Mouse (Mus musculus) midbrain, embryonic 10.5 days (tissue): ENCODE measurements around the gene Lhfpl2. TPM values are rescaled to one million over a fixed set of nuclear protein-coding genes. Genes with fewer than 3 reads are reported as not detected.
A peak's percentile ranks its signal among the peaks of the same experiment; 100 is the strongest.
"Not testable (repeated sequence)": the region's sequence is repeated elsewhere in the genome, so short reads cannot be mapped to it uniquely, and the experiment has no call there.

Source experiments
- DNase-seq: peaks from one replicate; pipeline ENCODE4 v3.0.0-alpha.2; 2017; ENCODE audit warnings: low spot score
- H3K27ac ChIP-seq: fragments of 300-500 bp; sonication (generic); replicated peaks from 2 replicates; pipeline ENCODE4 v1.5.1; 2016; ENCODE audit warnings: mild to moderate bottlenecking
- H3K27me3 ChIP-seq: fragments of 300-500 bp; sonication (generic); 2 replicates; pipeline ENCODE4 v1.6.1; 2016; ENCODE audit warnings: low read depth, mild to moderate bottlenecking; ENCODE audit not compliant: poor library complexity, severe bottlenecking
- H3K36me3 ChIP-seq: fragments of 300-500 bp; sonication (generic); 2 replicates; pipeline ENCODE4 v1.6.1; 2016; ENCODE audit warnings: mild to moderate bottlenecking, moderate library complexity
- H3K4me1 ChIP-seq: fragments of 300-500 bp; sonication (generic); 2 replicates; pipeline ENCODE4 v1.6.1; 2016
- H3K4me3 ChIP-seq: fragments of 300-500 bp; sonication (generic); 2 replicates; pipeline ENCODE4 v1.5.1; 2016; ENCODE audit warnings: mild to moderate bottlenecking, moderate library complexity
- H3K9me3 ChIP-seq: fragments of 300-500 bp; sonication (generic); replicated peaks from 2 replicates; pipeline ENCODE4 v1.6.1; 2016; ENCODE audit warnings: mild to moderate bottlenecking
- WGBS: fragments of 180-500 bp; shearing (Covaris S2); methylation state at CpG from one replicate; pipeline ENCODE4 v1.1.7; 2016; 5-methylcytosine and 5-hydroxymethylcytosine counted together
- polyA plus RNA-seq: library from polyadenylated mRNA; unstranded; fragments of >200 nt; fragmentation: Nextera tagmentation; extraction: Ambion mirVana; gene quantifications from 2 replicates; pipeline ENCODE4 v1.2.1, GENCODE M21; 2016

Lhfpl2 gene
- 18.0 and 19.0 TPM in 2 replicates for polyA plus RNA-seq

DNA sequence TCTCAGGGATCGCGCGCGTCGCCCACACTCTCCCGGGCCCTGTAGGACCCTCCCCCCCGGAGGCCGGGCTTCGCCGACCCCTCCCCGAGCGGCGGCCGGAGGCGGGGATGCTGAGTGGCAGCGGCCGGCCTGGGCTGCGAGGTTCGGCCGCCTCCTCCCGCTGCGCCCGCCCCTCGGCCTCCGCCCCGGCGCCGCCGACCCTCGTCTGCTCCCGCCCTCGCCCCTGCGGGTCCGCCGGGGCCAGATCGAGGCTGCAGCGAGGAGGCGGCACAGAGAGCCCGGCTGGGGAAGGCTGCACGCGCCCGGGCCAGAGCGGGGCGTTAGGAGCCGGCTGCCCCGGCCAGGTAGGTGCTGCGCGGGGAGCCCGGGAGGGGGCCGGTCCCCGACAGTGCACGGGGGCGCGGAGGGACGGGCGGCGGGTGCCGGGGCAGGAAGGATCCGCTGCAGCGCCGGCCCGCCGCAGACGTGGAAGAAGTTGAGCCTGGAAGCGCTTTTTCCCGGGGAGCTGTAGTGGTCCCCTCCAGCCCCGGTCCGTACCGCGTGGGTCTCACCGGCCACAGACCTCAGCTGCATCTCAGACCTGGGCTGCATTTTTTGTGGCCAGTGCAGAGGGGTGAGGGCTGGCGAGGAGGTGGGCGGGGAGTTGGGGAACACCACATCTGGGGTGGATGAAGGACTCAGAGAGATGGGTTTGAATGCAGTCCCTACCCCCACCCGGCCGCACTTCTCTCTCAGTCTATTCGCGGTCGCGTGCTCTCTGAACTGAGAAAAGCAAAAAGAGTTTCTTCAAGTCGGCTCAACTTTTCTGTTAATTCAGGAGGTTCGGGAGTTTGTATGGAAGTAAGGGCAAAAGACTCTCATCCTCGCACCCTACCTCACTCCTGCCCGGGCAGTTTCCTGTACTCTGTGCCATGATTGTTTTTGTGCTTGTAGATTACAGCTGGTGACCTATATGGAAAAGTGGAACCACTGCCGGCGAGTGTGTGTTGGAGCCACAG is at the start of gene Lhfpl2:
Gene Lhfpl2 (plus strand): TSS at position 234 of the 998 bp plus-strand sequence.
- peak; percentile 72 for DNase-seq
- H3K27me3 ChIP-seq = peaks cover 72% of the 10 kb centered on the region
- H3K36me3 ChIP-seq = no peaks in the 10 kb centered on the region
- H3K27ac ChIP-seq = peak within 1 kb of the TSS; percentile 95
- H3K4me1 ChIP-seq = peaks cover 52% of the 10 kb centered on the region
- 0 out of 2 replicates have a peak, but pooled peaks cover 5% of the 10 kb centered on the region for H3K9me3 ChIP-seq
- WGBS = under 1% methylated on average over 81 of the region's 85 CpGs
- H3K4me3 ChIP-seq = peak within 1 kb of the TSS; percentile 88

DNA sequence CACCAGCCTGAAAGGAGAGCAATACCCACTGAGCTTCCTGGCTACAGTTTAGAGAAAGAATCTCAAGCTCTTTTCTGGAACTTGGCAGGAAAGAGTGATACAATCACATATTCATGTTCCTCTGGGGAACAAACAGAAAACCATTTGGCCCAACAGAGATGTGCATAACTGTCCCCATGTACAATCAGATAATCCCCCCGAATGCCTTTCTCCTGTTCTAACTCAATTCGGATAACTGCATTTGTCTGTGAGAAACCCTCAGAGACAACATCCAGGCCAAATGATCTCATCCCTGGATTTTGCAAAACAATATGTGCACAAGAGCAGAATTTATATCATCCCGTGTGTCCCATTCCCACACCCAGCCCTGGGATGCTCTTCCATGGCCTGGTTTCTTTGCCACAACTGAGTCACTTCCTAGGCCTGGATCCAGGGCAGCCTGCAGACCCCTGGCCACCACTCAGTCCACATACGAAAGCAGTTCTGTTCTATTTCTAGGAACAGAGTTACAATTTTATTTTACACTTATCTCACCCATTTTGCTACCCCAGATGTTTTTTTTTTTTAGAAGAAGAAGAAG is 45.5 kb upstream of the Lhfpl2 start:
- Histone ChIP-seq H3K4me1 (no peaks in the 10 kb centered on the region), H3K4me3 (no peak overlapping the region), H3K27ac (no peak overlapping the region), H3K36me3 (no peaks in the 10 kb centered on the region), H3K27me3 (no peaks in the 10 kb centered on the region), H3K9me3 (no peaks in the 10 kb centered on the region)
- no peak for DNase-seq
- 93% methylated on average over 4 of the region's 4 CpGs for WGBS

DNA sequence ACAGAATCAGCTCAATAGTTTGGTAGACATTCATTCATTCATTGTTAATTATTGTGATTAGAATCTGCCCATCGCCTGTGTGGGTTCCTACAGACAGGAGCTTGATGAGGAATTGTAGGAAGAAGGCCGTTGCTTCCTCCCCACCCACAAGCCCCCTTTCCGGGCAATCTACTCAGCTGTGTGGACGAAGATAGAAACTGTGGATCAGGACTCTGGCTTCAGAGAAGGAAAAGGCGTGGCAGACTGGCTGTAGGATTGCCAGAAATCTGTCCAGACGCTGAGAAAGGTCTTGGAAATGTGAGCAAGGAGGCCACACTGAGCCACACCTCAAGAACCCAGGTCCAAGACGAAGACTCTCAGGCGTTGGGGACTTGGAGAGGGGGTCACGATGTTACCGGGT is 43.6 kb upstream of the Lhfpl2 start:
- Histone ChIP-seq H3K4me3 (no peak overlapping the region), H3K36me3 (no peaks in the 10 kb centered on the region), H3K4me1 (no peaks in the 10 kb centered on the region), H3K27me3 (no peaks in the 10 kb centered on the region), H3K27ac (no peak overlapping the region), H3K9me3 (no peaks in the 10 kb centered on the region)
- WGBS = 91% methylated on average over 10 of the region's 10 CpGs
- DNase-seq = no peak

DNA sequence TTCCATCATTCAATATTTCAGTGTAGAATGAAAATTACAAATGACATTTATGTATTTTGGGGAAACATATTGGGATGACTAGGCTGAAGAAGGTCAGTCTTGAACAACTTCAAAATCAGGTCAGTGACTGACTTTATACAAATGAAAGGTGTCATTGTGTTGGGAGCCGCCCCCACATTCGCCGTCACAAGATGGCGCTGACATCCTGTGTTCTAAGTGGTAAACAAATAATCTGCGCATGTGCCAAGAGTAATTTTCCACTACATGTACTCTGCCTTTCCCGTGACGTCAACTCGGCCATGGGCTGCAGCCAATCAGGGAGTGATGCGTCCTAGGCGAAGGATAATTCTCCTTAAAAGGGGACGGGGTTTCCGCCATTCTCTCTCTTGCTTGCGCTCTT is 33.0 kb upstream of the Lhfpl2 start:
- not testable (repeated sequence) for H3K9me3 ChIP-seq, H3K4me1 ChIP-seq, H3K27me3 ChIP-seq, DNase-seq, H3K36me3 ChIP-seq, H3K27ac ChIP-seq, H3K4me3 ChIP-seq
- 74% methylated on average over 11 of the region's 13 CpGs for WGBS

DNA sequence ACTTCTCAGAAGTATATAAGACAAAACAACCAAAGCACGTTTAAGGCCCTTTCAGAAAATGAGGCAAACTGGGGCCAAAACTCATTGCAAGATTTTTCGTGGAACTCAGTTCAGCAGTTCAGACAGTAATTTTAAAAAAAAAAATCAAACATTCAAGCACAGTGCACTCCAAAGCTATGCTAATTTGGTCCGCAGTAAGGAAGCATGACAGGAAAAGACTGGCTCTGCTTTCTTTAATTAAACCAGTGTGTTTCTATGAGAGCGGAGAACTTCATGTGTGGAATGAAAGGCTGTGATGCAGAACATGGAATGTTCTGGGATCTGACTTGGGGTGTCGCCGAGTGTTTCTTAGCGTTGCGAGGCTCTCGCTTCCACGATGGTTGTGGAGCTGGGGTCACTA is 28.4 kb upstream of the Lhfpl2 start:
- Histone ChIP-seq H3K4me3 (no peak overlapping the region), H3K9me3 (no peaks in the 10 kb centered on the region), H3K36me3 (no peaks in the 10 kb centered on the region), H3K27me3 (no peaks in the 10 kb centered on the region), H3K27ac (no peak overlapping the region), H3K4me1 (peaks cover 5% of the 10 kb centered on the region)
- no peak for DNase-seq
- WGBS = 90% methylated on average over 10 of the region's 10 CpGs

DNA sequence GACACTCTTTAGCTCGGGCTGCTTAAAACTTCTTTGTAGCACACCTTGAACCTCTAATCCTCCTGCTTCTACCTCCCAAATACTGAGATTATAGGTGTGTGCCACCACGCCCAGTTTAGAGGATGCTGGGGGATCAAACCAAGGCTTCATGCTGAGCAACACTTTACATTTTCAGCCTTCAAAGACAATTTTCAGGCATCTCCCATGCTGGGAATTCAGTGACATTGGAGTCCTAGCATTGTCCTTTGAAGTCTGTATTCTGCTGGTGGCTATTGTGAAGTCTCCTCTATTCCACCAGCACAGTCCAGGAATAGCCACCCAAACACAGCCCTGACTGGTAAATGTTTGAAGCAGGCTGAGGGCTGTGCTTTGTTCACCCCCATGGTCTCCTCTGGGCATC is 27.0 kb upstream of the Lhfpl2 start:
- Histone ChIP-seq H3K36me3 (no peaks in the 10 kb centered on the region), H3K4me1 (peaks cover 5% of the 10 kb centered on the region), H3K4me3 (no peak overlapping the region), H3K27ac (no peak overlapping the region), H3K9me3 (no peaks in the 10 kb centered on the region), H3K27me3 (no peaks in the 10 kb centered on the region)
- no peak for DNase-seq
- 74% methylated on average over 2 of the region's 2 CpGs for WGBS

DNA sequence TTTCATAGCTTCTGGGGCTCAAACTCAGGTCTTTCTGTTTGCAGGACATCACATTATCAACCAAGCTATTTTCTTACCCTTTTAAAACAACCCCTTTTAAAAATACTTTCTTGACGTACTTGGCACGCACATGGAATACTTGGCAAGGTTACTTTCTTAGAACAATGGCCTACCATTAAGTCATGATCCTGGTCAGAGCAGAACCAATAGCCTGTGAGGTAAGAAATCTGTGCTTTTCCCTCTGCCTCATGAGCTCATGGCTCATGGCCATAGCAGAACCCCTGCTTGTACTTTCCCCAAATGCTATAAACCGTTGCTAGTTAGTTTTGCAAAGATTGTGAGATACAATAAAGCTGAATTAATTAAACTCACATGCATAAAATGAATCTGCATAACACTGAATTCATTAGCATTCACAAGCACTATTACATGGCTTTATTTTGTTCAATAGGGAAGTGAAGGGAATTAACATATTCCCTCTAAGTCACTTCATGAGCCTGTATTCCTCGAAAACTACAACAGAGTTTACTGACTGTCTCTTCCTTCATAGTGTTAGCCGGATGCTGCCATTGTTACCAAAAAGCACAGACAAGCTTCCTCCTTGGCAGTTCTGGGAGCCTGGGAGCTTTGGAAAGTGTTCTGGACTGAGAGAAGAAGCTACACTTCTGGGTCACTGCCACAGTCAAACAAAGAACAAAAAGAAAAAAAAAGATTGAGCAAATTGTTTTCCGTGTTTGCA is 20.1 kb upstream of the Lhfpl2 start:
- Histone ChIP-seq H3K4me3 (no peak overlapping the region), H3K27ac (0 out of 2 replicates have a peak overlapping the region, but pooled peaks have one; percentile 1), H3K4me1 (peaks cover 10% of the 10 kb centered on the region), H3K36me3 (no peaks in the 10 kb centered on the region), H3K27me3 (no peaks in the 10 kb centered on the region), H3K9me3 (no peaks in the 10 kb centered on the region)
- no peak for DNase-seq
- WGBS = 67% methylated on average over 6 of the region's 6 CpGs

DNA sequence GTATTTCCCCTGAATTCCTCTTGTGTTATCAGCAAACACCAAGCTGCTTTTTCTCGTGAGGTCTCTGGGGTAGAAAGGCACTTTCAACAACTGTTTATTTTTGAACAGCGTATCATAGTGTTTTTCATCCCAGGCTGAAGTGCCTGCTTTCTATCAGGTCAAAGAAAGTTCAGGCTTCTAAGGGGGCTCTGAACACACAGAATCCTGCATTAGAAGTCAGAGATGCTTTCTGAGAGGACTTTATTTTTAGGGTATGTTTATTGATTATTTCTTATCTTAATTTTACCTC is 19.6 kb upstream of the Lhfpl2 start:
- WGBS = 55% methylated on average over 2 of the region's 2 CpGs
- no peak for DNase-seq
- H3K27me3 ChIP-seq = no peaks in the 10 kb centered on the region
- no peaks in the 10 kb centered on the region for H3K36me3 ChIP-seq
- no peaks in the 10 kb centered on the region for H3K9me3 ChIP-seq
- H3K4me3 ChIP-seq = no peak overlapping the region
- H3K27ac ChIP-seq = 0 out of 2 replicates have a peak overlapping the region, but pooled peaks have one; percentile 1
- peaks cover 10% of the 10 kb centered on the region for H3K4me1 ChIP-seq

DNA sequence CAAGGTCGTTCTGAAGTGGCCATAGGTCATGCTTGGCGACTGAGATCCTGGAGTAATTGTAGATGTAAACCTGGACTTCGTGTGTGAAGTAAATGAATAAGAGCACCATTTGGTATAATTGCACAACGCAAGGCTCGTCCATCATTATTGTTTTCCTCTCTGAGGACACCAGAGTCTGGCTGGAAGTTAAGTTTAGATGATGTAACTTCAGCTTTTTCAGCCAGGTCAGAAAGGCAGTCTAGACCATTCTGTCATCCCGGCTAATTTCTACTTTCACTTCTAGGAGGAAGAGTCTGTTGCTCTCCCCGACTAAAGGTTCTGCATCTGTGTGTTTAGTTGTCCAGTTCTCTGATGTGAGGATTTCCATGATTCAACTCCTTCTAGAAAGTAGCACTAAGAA is 7.6 kb upstream of the Lhfpl2 start:
- 80% methylated on average over 7 of the region's 7 CpGs for WGBS

DNA sequence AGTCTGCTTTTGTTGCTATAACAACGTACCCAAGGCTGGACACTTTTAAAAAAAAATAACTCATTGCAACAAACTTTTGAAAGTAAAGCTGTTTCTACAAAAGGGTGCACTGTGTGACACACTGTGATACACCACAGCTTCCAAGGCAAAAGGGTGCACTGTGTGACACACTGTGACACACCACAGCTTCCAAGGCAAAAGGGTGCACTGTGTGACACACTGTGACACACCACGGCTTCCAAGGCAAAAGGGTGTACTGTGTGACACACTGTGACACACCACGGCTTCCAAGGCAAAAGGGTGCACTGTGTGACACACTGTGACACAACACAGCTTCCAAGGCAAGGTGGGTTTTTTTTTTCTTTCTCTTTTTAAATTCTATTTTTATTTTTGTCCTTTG is 6.8 kb upstream of the Lhfpl2 start:
- H3K27ac ChIP-seq = no peak overlapping the region
- no peaks in the 10 kb centered on the region for H3K36me3 ChIP-seq
- DNase-seq = no peak
- H3K9me3 ChIP-seq = no peaks in the 10 kb centered on the region
- H3K27me3 ChIP-seq = peaks cover 11% of the 10 kb centered on the region
- 94% methylated on average over 3 of the region's 3 CpGs for whole genome bisulfite sequencing
- no peak overlapping the region for H3K4me3 ChIP-seq
- peaks cover 8% of the 10 kb centered on the region; the same call in 1 of the 2 replicates for H3K4me1 ChIP-seq

More for the DNA sequence above, 7.6 kb upstream of the Lhfpl2 start:
- Histone ChIP-seq H3K36me3 (no peaks in the 10 kb centered on the region), H3K4me3 (no peak overlapping the region), H3K9me3 (no peaks in the 10 kb centered on the region), H3K27me3 (peaks cover 4% of the 10 kb centered on the region), H3K4me1 (peaks cover 8% of the 10 kb centered on the region; the same call in 1 of the 2 replicates), H3K27ac (no peak overlapping the region)
- DNase-seq = no peak

DNA sequence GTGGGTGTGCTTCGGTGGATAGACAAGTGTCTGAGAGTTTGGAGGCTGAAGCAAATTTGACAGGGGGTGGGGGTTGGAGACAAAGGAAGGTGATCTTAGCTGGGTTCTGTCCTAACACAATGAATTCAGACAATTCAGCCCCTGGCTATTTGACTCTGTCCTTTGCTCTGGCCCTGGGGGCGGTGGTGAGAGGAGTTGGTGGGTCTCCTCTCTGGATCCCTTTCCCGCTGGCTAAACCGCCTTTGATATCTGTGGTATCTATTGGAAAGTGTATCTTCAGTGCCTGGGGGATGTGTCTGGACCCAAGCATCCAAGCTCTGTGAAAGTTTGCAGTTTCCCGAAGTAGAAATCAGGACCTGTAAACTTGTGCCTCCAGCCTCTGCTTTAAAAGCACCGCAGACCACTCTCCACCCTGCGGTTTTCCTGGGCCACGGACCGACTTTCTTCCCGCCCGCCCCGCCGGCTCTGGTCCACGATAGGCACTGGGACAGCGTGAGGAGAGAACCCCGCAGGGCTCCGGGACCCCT is 497 bp upstream of the Lhfpl2 start:
- H3K9me3 ChIP-seq = 0 out of 2 replicates have a peak, but pooled peaks cover 5% of the 10 kb centered on the region
- H3K27ac ChIP-seq = peak overlapping the region; percentile 95
- DNase-seq = peak; percentile 81
- peak overlapping the region; percentile 88 for H3K4me3 ChIP-seq
- no peaks in the 10 kb centered on the region for H3K36me3 ChIP-seq
- H3K4me1 ChIP-seq = peaks cover 50% of the 10 kb centered on the region
- H3K27me3 ChIP-seq = peaks cover 64% of the 10 kb centered on the region
- WGBS = under 1% methylated on average over 17 of the region's 17 CpGs

DNA sequence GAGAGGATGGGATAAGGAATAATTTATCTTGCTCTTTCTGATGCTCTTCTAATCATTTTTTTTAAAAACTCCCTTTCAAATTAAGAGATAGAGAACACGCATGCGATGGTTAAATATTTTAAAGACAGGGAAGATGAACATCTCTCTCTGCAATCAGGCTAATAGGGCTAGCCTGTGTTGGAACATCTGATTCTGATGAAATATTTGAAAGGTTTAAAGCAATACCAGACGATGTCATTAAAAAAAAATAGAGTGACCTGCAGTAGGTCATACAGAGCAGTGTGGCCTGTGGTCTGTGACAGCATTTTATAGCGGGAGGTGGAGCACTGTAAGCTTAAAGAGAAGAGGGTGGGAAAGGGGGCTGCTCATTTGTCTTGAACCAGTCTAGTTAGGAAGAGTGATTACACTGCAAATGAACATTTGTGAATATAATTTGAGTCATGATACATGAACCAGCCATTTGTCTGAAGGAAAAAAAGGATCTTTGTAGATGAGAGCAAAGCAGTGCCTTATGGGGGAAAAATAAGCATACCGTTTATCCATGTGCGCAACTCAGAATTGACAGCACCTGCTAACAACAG is 1.1 kb downstream of the Lhfpl2 start:
- H3K4me3 ChIP-seq = peak overlapping the region; percentile 88
- no peak overlapping the region for H3K27ac ChIP-seq
- DNase-seq = no peak
- peaks cover 58% of the 10 kb centered on the region for H3K4me1 ChIP-seq
- 0 out of 2 replicates have a peak, but pooled peaks cover 5% of the 10 kb centered on the region for H3K9me3 ChIP-seq
- H3K27me3 ChIP-seq = peaks cover 80% of the 10 kb centered on the region
- H3K36me3 ChIP-seq = no peaks in the 10 kb centered on the region
- 46% methylated on average over 6 of the region's 6 CpGs for WGBS
